Mouse (Mus musculus): Measurements from ENCODE around the gene Rgma.

DNA sequence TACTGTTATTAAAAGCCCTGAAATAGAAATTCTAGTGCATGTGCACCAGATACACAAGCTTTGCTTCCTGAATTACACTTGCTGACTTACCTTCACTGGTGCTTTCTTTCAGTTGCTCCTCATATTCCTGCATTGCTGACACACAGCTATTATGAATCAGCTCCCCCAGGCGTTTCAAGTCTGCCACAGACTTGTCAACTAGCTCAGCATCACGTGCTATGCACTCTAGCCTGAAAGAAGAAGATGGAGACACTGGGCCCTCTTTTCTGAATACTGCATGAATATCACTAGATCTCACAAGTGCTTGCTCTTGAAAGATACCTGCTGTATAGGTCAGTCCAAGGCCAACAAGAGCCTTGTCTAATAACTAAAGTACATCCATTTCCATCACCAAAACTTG lies 88.2 kb downstream of the Rgma start:
- TF ChIP-seq EP300 (IDR thresholded peaks at IDR 0.05; ENCODE audit: low read depth) (no peak), CTCF (IDR thresholded peaks at IDR 0.05; ENCODE audit: low read depth) (no peak)

Measured in liver, embryonic 14.5 days (tissue).